Mouse (Mus musculus) right cerebral cortex, adult 2 months (tissue): ENCODE results near the gene Map4k1.
"Not testable (repeated sequence)": the region's sequence is repeated elsewhere in the genome, so short reads cannot be mapped to it uniquely, and the experiment has no call there.

Experiments used
- DNase-seq, 2 experiments: peaks; one replicate each; pipeline ENCODE4 v3.0.0; 2021 to 2022; ENCODE audit warnings: low spot score in 2 of 2

Gene Map4k1

GRCm38 (mm10) chr7:28955295-28955897 is 26.5 kb upstream of the Map4k1 start:
- no peak for DNase-seq

- no peak for DNase-seq
These were observed 25.6 kb upstream of the Map4k1 start for GRCm38 (mm10) chr7:28956270-28956669.

- DNase-seq: no peak
These were observed 24.6 kb upstream of the Map4k1 start for GRCm38 (mm10) chr7:28957286-28957685.

GRCm38 (mm10) chr7:28957997-28958725 is 23.7 kb upstream of the Map4k1 start:
- DNase-seq: no peak

GRCm38 (mm10) chr7:28958770-28959169 is 23.1 kb upstream of the Map4k1 start:
- DNase-seq: no peak

- no peak for DNase-seq
These were observed 22.3 kb upstream of the Map4k1 start for GRCm38 (mm10) chr7:28959505-28960045.

- peak in 1 of 2 experiments; percentile 60 for DNase-seq
These were observed 21.4 kb upstream of the Map4k1 start for GRCm38 (mm10) chr7:28960354-28961046.

- DNase-seq: no peak
These were observed 20.3 kb upstream of the Map4k1 start for GRCm38 (mm10) chr7:28961584-28961926.

- DNase-seq: peak; percentile 99
These were observed 19.8 kb upstream of the Map4k1 start, which contains the start of gene Actn4 for GRCm38 (mm10) chr7:28961927-28962670. Gene Actn4 (minus strand): TSS chr7:28962340.

- DNase-seq: no peak
These were observed 18.4 kb upstream of the Map4k1 start for GRCm38 (mm10) chr7:28963399-28963923.

GRCm38 (mm10) chr7:28965346-28965840 is 16.5 kb upstream of the Map4k1 start:
- no peak for DNase-seq

- DNase-seq: no peak
These were observed 15.7 kb upstream of the Map4k1 start for GRCm38 (mm10) chr7:28966181-28966580.

GRCm38 (mm10) chr7:28966751-28967505 is 14.9 kb upstream of the Map4k1 start:
- DNase-seq: no peak

GRCm38 (mm10) chr7:28968120-28968519 is 13.7 kb upstream of the Map4k1 start:
- not testable (repeated sequence) for DNase-seq

GRCm38 (mm10) chr7:28969271-28969670 is 12.6 kb upstream of the Map4k1 start:
- no peak for DNase-seq

- no peak for DNase-seq
These were observed 12.0 kb upstream of the Map4k1 start for GRCm38 (mm10) chr7:28969672-28970394.

- DNase-seq: no peak
These were observed 10.8 kb upstream of the Map4k1 start for GRCm38 (mm10) chr7:28971029-28971428.

- no peak for DNase-seq
These were observed 10.0 kb upstream of the Map4k1 start for GRCm38 (mm10) chr7:28971770-28972269.

- DNase-seq: peak; percentile 74 to 83
These were observed 9.3 kb upstream of the Map4k1 start for GRCm38 (mm10) chr7:28972542-28972985.

GRCm38 (mm10) chr7:28973025-28973424 is 8.8 kb upstream of the Map4k1 start:
- DNase-seq: no peak
